Mouse (Mus musculus) urinary bladder, postnatal 36 days (tissue): Measurements from ENCODE around the gene Wdr89.

Experiments
- DNase-seq, 2 experiments: peaks; one replicate each; pipeline ENCODE4 v3.0.0; 2022; ENCODE audit warnings: low spot score in 2 of 2, mixed read lengths in 1 of 2

Gene Wdr89

DNA sequence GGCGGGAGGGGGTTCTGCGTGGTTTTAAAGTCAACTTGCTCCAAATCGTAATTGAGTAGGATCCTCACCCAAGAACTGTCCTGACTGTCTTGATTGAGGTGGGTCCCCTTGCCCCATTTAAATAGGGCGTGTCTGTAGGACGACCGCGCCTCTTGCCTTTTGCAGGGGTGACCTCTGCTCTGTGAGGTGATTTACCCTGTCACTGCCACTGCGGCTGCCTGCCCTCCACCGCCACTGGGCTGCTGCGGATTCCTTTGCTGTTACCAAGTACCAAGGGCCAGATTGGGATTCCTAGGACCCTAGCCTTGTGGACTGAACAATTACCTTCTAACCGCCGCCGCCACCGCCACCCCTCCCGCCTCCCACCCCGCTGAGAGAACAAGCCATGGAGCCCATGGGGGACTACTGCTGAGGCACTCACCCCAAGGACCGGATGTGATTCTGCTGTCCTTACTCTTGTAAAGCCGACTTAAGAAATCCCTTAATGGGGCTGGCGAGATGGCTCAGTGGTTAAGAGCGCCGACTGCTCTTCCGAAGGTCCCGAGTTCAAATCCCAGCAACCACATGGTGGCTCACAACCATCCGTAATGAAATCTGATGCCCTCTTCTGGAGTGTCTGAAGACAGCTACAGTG, 53.1 kb downstream of the Wdr89 start:
- peak; percentile 10 to 13 for DNase-seq

DNA sequence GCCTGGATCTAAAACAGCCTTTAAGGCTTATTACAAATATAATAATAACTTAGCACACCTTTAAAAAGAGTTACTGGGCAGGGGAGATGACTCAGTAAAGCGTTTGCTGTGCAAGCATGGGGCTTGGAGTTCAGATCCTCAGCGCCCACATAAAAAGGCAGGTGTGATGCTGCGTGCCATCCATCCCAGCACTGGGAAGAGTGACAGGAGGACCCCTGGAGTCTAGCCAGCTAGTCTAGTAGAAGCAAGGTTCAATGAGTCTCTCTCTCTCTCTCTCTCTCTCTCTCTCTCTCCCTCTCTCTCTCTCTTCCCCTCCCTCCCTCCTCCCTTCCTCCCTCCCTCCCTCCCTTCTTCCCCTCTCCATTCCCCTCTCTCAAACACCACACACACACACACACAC, 53.8 kb downstream of the Wdr89 start:
- no peak for DNase-seq

DNA sequence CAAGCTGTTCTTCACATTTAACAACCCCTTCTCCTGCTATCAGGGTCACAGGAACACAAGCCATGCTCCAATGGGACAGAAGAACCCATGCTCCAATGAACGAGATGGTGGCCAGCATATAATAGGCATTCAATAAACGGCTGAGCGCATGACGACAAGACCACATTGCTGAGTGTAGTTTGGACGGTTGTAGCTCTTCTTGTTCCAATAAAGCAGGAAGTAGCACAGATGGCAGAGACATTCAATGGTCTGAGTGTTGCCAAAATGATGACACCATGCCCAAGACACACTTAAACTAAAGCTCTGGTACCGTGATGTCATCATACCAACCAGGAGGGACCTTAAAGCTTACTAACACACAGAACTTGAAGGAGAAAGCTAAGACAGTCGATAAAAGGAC, 56.6 kb downstream of the Wdr89 start:
- DNase-seq, result no peak

DNA sequence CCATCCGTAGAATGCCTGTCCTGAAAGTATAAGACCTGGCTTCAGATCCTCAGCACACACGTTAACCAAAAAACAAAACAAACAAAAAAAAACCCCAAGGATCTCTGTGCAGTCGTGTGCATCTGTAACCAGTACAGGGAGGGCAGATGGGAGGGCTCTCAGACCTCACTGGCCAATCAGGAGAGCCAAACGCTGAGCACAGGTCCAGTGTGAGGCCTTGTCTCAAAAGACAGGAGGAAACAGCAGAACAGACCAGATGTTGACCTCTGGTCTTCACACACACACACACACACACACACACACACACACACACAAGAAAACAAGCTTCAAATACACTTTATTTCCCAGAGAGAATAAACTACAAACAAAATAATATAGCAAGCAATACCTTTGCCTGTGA, 69.8 kb downstream of the Wdr89 start:
- DNase-seq, result no peak

DNA sequence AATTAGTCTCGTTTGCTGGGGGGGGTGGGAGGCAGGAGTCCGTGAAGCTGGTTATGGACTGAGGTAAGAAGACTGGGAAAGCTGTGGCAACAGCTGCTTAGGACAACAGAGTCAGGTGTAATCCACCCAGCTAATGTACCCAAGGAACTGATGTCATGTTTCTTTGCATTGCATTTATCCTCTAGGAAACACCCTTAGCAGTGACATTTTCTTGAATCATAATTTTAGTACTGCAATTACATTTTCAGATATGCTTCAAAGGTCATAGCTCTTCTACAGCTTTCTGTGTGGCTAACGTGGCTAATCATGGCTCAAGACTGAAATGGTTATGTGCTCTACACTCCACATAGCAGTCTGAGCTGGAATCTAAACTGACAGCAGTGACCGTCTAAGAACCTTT, 70.3 kb downstream of the Wdr89 start:
- no peak for DNase-seq

DNA sequence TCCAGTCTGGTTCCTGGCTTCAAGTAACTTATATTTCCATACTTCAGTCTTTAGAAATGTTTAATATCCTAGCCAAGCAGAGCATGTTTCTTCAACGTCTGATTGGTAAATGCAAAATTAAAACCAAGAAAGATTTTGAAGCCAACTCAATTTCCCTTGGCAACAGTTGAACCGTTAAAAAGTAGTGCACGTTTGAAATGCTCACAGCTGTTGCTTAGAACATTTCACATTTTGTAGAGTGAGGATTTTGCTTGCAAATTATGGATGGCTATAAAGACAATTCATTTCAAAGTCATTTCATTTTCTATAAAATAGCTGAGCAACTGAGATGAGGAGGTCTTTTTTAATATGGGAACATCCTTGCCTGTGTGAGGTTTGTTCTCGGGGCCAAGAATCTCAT, 71.6 kb downstream of the Wdr89 start:
- DNase-seq, result no peak

DNA sequence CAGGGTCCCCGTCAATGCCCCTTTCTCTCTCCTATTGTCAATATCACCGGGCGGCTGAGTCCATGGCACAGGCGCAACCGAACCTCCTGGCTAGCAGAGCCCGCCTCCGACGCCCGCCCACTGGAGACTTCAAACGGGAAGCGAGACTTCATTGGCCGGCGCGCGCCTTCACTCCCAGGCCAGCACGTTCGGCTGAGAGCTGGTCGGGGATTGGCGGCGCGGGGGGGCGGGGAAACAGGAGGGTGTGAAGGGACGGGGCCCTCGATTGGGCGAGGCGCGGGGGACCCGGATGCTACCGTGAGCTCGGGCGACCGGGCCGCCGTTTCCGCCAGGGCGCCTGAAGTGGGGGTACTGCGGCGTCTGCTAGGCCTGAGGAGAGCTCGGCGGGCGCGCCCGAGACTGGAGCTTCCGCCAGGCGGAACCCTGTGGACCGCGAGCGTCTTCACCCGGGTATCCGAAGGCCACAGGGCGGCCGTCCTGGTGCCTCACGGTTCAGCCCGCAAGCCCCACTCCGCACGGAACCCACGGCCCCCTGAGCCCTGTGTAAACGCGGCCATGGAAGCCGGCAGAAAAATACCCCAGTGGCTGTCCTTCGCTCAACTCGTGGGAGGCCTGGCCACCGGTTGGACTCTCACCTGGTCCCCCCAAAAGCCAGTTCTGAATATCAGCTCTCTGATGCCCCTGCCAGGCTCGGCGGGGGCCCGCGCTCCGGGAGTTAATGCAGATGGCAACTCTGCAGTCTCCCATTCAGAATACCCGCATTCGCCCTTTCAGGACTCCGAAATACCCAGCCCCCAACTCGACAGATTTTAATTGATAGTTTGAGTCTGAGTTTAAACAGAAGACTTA, 73.0 kb downstream of the Wdr89 start, which contains the start of gene Ppp2r5e:
Gene Ppp2r5e (minus strand): TSS at position 92 of the 849 bp plus-strand sequence.
- DNase-seq, result peak; percentile 98 to 99

DNA sequence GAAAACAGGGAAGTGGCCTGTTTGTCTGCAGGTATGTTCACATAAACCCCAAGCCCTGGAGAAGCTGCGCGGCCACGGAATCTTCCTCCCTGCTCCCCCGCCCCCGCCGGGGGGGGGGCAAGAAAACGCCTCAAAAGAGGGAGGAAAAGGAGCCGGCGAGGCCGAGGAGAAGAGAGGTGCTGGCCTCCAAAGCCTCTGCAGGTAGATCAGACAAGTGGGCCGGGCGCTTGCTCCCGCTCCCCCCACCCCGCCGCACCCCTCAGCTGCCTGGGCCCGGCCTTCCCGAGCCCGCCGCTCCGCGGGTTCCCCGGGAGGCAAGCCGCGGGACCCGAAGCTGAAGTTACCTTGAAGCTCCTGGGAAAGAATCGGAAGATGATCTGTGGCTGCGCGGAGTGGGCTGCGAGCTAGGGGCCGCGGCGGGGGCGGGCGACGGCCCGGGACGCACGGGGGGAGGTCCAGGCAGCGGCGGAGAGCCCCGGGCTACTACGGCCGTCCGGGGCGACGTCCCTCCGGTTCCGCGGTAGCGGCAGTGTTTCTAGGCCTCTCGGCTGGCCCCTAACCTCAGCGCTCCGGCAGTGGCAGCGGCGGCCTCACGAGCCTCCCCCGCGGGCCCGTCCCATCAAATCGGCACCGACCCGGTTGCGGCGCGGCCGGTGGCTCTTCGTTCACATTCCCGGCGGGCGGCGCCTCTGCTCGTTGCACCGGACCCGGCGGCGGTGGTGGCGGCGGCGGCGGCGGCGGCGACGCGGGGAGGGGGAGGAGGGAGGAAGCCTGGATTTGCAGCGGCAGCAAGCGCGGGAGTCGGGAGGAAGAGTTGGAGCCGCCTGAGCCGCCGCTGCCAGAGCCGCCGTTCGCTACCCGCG, 73.8 kb downstream of the Wdr89 start:
- peak; percentile 20 to 40 for DNase-seq

DNA sequence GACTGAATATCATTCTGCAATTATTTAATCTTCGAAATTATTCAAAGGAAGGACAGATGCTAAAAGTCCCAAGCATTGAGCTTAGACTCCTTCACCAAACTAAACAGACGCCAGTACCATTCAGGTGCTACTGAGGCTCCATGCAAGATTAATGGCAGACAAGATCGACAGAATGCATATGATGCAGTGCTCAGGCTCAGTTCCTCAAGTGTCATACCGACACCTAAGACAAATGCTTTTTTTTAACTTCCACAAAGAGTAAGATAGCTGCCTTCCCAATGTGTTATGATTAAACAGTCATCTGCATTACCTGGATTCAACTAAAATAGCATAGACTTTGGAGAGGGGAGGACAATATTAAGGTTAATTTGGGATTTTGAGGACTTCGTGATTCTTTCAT, 74.9 kb downstream of the Wdr89 start:
- DNase-seq, result no peak

DNA sequence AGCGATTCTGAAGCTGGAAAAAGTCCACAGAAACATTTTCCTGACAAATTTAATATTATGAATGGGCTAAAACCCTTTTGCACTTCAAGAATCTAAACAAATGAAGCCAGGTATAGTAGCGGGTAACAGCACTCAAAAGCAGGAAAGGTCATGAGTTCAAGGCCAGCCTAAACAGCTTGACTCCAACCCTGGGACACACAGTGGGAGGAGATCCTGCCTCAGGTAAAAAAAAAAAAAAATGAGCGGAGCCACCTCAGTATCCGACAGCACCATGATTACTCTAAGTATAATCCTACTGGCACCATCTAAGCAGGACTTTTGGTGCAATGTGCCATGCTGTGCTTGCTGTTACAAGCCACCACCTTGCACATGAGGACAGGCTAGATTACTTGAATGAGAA, 75.5 kb downstream of the Wdr89 start:
- DNase-seq, result no peak

DNA sequence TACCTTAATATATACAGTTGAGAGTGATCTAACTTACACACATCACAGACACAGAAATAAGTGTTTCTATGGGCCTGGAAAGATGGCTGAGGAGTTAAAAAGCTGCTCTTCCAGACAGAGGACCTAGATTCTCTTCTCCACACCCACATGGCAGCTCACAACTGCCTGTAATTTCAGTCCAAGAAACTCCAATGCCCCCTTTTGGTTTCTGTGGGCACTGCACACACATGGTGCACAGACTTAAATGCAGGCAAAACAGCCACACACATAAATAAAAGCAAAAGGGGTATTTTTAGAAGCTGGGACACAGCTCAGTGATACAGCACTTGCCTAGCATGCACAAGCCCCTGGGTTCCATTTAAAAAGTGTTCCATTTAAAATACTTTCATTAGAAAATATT, 81.8 kb downstream of the Wdr89 start:
- DNase-seq, result no peak

DNA sequence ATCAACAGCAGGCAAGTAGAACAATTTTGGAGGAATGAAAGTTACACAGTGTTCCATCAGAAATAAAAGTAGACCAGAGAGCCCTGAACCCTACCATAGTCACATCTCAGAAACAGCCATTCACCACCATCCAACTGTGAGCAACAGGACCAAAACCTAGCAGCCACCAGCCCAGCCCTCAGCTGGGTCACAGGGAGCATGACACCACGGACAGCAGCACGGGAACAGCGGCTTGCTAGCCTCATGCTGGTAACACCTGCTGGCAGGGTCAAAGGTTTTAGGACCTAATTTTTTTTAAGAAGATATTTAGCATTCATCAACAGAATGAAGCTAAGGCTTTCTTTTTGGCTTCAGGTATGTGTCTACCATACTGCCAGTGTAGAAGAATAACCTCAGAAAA, 85.6 kb downstream of the Wdr89 start:
- DNase-seq, result no peak
